Mouse (Mus musculus) liver, postnatal 0 days (tissue): ENCODE measurements around the gene Cyp2d11. TPM values are rescaled to one million over a fixed set of nuclear protein-coding genes. Genes with fewer than 3 reads are reported as not detected.

Source experiments
- ATAC-seq: fragments of 200-750 bp; cut with Nextera tagmentation; 2 replicates; pipeline ENCODE4 v1.8.0; 2017; ENCODE audit warnings: mild to moderate bottlenecking, moderate library complexity
- DNase-seq: peaks from one replicate; pipeline ENCODE4 v3.0.0-alpha.2; 2016
- H3K27ac ChIP-seq: fragments of 300-500 bp; sonication (generic); 2 replicates; pipeline ENCODE4 v1.5.1; 2014; ENCODE audit warnings: antibody characterized with exemption, moderate library complexity, mild to moderate bottlenecking, low read depth
- H3K27me3 ChIP-seq: fragments of 300-500 bp; sonication (generic); 2 replicates; pipeline ENCODE4 v1.6.1; 2014; ENCODE audit warnings: low read length, control low read depth, mixed read lengths; ENCODE audit not compliant: insufficient read depth
- H3K36me3 ChIP-seq: fragments of 300-500 bp; sonication (generic); replicated peaks from 2 replicates; pipeline ENCODE4 v1.6.1; 2014; ENCODE audit warnings: mild to moderate bottlenecking, control low read depth, low read length, moderate library complexity, mixed read lengths; ENCODE audit not compliant: insufficient read depth
- H3K4me1 ChIP-seq: fragments of 300-500 bp; sonication (generic); 2 replicates; pipeline ENCODE4 v1.6.1; 2014; ENCODE audit warnings: antibody characterized with exemption, mild to moderate bottlenecking, control low read depth; ENCODE audit not compliant: insufficient read depth
- H3K4me2 ChIP-seq: fragments of 300-500 bp; sonication (generic); 2 replicates; pipeline ENCODE4 v1.6.1; 2014; ENCODE audit warnings: low read depth, mild to moderate bottlenecking, low read length, moderate library complexity, mixed read lengths
- H3K4me3 ChIP-seq: fragments of 300-500 bp; sonication (generic); 2 replicates; pipeline ENCODE4 v1.5.1; 2014; ENCODE audit warnings: low read depth, low read length
- H3K9ac ChIP-seq: fragments of 300-500 bp; sonication (generic); replicated peaks from 2 replicates; pipeline ENCODE4 v1.6.1; 2014; ENCODE audit warnings: mild to moderate bottlenecking, moderate library complexity
- H3K9me3 ChIP-seq: fragments of 300-500 bp; sonication (generic); 2 replicates; pipeline ENCODE4 v1.6.1; 2016; ENCODE audit warnings: mild to moderate bottlenecking, control low read depth, low read length, mixed read lengths
- CTCF ChIP-seq: sonication (generic); IDR thresholded peaks from 2 replicates; pipeline ENCODE4 v1.5.1; 2016; ENCODE audit warnings: antibody characterized with exemption, low read depth
- EP300 ChIP-seq: IDR thresholded peaks from 2 replicates; pipeline ENCODE4 v1.6.1; 2016; ENCODE audit warnings: antibody characterized with exemption, low read depth, mild to moderate bottlenecking
- WGBS: fragments of 180-500 bp; shearing (Covaris S2); extraction: QIAGEN DNeasy Blood & Tissue Kit; methylation state at CpG from one replicate; pipeline ENCODE4 v1.1.7; 2014; ENCODE audit not compliant: insufficient replicate concordance; 5-methylcytosine and 5-hydroxymethylcytosine counted together
- polyA plus RNA-seq: library from polyadenylated mRNA; unstranded; fragments of >200 nt; fragmentation: Nextera tagmentation; extraction: Ambion mirVana; gene quantifications from 2 replicates; pipeline ENCODE4 v1.2.1, GENCODE M21; 2015

The Cyp2d11 gene
- polyA plus RNA-seq, 1 experiment from 2014 or later: 0.25 TPM

DNA sequence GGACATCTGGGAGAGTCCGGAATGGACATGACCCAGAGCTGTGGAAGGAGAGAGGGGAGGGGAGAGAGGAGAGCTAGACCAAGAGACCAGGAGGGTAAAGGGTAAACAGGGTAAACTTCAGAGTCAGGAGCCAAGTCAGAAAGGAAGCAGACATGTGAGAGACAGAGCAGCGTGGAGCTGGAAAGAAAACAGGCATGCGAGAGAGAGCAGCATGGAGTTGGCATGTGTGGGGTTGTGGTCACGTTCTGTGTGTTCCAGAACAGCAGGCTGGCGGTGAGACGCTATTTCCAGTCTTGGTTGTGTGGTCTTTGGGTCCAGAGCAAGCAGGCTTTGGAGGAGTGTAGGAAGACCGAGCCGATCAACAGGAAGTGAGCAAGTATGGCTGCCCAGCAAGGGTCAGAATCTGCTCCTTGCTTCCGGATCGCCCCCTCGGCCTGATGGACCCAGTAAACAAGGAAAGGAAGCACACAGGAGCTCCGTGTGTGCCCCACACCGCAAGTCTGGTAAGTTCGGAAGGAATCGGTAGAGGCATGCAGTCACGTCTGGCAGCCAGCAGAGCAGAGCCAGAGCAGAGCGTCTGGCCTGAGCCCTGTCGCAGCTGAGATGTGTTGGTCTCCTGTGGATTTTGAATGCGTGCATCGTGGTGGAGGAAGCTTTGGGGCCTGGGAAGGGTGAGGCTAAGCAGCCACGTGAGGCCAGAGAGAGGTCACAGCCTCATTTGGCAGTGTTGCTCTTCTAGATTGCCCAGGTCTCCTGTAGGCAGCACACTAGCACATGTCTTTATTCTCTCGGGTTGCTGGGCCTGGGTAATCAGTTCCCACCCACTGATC lies 35.2 kb downstream of the Cyp2d11 start:
- 57% methylated on average over 22 of the region's 22 CpGs for WGBS

DNA sequence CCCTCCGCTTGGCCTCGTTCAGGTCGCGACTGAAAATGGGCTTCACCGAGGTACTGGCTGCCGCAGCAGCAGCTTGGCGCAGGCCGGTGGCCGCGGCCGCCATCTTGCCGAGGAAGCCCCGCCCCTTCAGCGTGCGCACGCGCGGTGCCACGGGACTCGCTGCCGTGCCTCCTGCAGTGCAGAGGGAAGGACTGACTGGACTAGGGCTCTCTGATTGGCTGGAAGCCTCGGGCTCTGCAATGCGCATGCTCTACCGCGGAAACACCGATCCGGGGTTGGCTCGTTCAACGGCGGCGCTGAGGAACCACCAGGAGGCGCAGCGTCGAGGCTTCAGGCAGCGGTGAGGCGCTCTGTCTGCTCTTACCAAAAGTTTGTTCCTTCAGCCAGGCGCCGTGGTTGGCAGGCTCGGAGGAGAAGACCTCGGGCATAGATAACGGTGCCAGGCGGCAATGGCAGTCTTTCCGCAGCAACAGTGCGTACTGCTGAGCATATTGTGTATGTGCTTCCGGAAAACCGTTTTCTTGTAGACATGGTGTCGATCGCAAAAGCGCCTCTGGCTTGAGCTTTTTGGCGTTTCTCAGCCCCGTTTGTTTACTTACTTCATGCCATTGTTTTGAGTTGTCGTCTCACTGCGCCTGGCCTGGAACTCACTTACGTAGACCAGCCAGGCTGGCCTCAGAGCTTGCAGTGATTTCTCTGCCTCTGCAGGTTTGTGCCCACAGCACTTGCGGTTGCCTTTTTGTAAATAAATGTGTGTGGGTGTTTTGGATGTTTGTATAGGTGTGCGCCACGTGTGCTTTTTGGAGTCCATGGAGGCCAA lies 39.5 kb downstream of the Cyp2d11 start, which contains the start of gene Ndufa6:
TSS of gene Ndufa6 (minus strand) at position 197 of the 820 bp plus-strand sequence.
- H3K4me1 ChIP-seq: peaks cover 45% of the 10 kb centered on the region

More for the DNA sequence above, 35.2 kb downstream of the Cyp2d11 start:
- Histone ChIP-seq H3K4me2 (peak overlapping the region; percentile 1; the same call in 1 of the 2 replicates), H3K4me3 (no peak overlapping the region), H3K27me3 (no peaks in the 10 kb centered on the region), H3K36me3 (no peaks in the 10 kb centered on the region), H3K9me3 (no peaks in the 10 kb centered on the region), H3K4me1 (peaks cover 40% of the 10 kb centered on the region), H3K9ac (peak overlapping the region; percentile 26), H3K27ac (peak overlapping the region; percentile 95)
- ATAC-seq: no peak
- no peak for TF ChIP-seq CTCF
- peak; percentile 63; the same call in 1 of the 2 replicates for TF ChIP-seq EP300
- DNase-seq: no peak

DNA sequence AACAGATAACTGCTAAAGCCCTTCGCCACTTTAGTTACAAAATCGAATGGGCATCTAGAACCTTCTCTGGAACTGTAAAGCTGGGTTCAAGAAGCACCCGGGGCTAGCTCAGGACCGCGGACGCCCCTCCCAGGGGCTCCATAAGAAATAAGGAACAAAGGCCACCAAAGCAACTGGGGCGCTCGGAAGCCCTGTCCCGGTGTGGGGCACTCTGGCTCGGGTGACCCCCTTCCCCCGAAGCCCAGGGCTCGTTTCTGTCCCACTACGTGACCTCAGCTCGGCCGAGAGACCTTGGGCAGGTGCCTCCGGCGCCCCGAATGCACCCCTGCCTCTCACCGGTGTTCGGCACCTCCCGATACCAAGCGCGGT lies 40.1 kb downstream of the Cyp2d11 start:
- Histone ChIP-seq H3K27me3 (no peaks in the 10 kb centered on the region), H3K27ac (peak overlapping the region; percentile 88), H3K36me3 (peaks cover 24% of the 10 kb centered on the region), H3K9ac (peak overlapping the region; percentile 95), H3K4me3 (peak overlapping the region; percentile 74), H3K9me3 (no peaks in the 10 kb centered on the region), H3K4me2 (peak overlapping the region; percentile 87), H3K4me1 (peaks cover 45% of the 10 kb centered on the region)
- peak; percentile 28; the same call in 1 of the 2 replicates for ATAC-seq
- TF ChIP-seq CTCF: no peak
- TF ChIP-seq EP300: peak; percentile 34; the same call in 1 of the 2 replicates
- DNase-seq: no peak
- WGBS: under 1% methylated on average over 23 of the region's 23 CpGs

More for the DNA sequence above, 39.5 kb downstream of the Cyp2d11 start, which contains the start of gene Ndufa6:
- H3K9ac ChIP-seq: peak within 1 kb of the TSS; percentile 95
- H3K4me2 ChIP-seq: peak within 1 kb of the TSS; percentile 87
- H3K27me3 ChIP-seq: no peaks in the 10 kb centered on the region
- TF ChIP-seq CTCF (peak; percentile 100), EP300 (peak; percentile 15; the same call in 1 of the 2 replicates)
- peak within 1 kb of the TSS; percentile 74 for H3K4me3 ChIP-seq
- DNase-seq: peak; percentile 98
- peaks cover 18% of the 10 kb centered on the region for H3K36me3 ChIP-seq
- no peaks in the 10 kb centered on the region for H3K9me3 ChIP-seq
- 2% methylated on average over 56 of the region's 57 CpGs for WGBS
- ATAC-seq: peak; percentile 96
- peak within 1 kb of the TSS; percentile 91 for H3K27ac ChIP-seq

DNA sequence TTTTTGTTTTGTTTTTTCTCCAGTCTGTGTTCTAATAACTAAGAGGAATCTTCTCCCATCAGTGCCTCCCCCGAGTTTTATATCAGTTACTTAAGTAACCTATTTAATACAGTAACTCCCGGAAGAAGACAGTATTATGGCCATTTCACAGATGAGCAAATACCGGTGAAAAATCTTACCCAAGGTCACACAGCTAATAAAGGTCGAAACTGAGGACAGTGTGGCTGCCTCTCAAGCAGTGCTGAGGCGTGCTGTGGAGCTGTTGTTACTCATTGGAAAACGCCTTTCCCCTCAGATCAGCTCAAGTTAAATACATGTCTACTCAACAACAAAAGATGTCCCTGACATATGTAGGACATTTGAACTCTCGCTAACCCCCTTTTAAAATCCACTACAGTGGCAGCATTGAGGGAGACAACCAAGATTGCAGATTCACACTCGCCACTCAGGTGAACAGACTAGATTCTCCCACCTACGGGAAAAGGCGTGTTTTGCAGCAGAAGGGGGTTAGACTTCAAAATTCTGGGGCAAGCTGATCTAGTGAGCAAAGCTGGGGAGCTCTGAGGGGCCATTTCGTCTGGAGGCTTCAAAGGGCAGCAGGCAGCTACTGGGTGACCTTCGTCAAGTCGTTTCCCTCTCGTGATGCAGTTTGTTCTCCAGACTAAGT lies 40.6 kb downstream of the Cyp2d11 start:
- Histone ChIP-seq H3K9me3 (no peaks in the 10 kb centered on the region), H3K36me3 (peaks cover 30% of the 10 kb centered on the region), H3K4me1 (peaks cover 48% of the 10 kb centered on the region), H3K27ac (peak overlapping the region; percentile 88), H3K4me3 (peak overlapping the region; percentile 74), H3K4me2 (peak overlapping the region; percentile 87), H3K9ac (peak overlapping the region; percentile 95), H3K27me3 (no peaks in the 10 kb centered on the region)
- TF ChIP-seq CTCF: no peak
- no peak for TF ChIP-seq EP300
- peak; percentile 44 for DNase-seq
- 16% methylated on average over 14 of the region's 14 CpGs for WGBS
- no peak for ATAC-seq

- TF ChIP-seq CTCF (no peak), EP300 (no peak)
- DNase-seq (no peak), ATAC-seq (no peak)
- Histone ChIP-seq H3K27ac (peak overlapping the region; percentile 88), H3K9ac (peak overlapping the region; percentile 39; the same call in 1 of the 2 replicates), H3K9me3 (no peaks in the 10 kb centered on the region), H3K4me1 (peaks cover 52% of the 10 kb centered on the region), H3K4me2 (peak overlapping the region; percentile 87), H3K4me3 (peak overlapping the region; percentile 19), H3K27me3 (no peaks in the 10 kb centered on the region), H3K36me3 (peaks cover 33% of the 10 kb centered on the region)
- 38% methylated on average over 3 of the region's 3 CpGs for WGBS
These were observed 42.3 kb downstream of the Cyp2d11 start for GRCm38 (mm10) chr15:82351480-82351879.
